Mouse (Mus musculus): Measurements from ENCODE around the gene Med28.
A peak's percentile ranks its signal among the peaks of the same experiment; 100 is the strongest.

The Med28 gene

DNA sequence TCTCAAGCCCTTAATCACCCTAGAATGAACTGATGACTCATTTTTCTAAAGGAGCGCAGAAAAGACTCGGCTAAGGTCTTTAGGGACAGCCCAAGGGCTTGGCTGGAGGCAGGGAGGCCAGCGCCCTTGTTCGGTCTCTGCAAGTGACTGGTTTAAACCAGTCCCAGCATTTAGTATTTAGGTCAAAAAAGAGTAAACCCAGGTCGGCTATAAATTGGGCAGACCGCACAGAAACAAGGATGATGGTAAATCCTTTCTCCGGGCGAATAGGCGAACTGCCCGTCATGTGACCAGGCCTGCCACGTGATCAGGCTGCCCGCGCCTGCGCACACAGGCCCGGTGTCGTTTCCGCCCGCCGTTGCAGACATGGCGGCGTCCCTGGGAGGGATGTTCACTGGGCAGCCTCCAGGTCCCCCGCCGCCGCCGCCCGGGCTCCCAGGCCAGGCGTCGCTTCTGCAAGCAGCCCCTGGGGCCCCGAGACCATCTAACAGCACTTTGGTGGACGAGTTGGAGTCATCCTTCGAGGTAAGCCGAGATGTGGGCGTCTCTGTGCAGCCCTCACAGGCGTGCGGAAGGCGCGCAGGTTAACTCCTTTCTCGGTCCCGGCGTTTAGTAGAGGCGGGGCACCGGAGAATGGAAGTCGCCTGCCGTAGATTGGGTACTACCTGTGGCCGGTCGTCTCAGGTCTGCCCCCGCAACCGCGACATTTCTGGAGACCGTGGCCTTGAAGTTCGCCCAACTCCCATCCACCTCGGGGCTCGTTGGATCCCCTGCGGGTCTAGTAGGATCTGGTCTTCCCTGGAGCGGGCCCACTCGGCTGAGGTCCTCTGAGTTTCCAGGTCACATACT is at the start of gene Med28:
Gene Med28, plus strand, starts transcription at position 270 of the 849 bp plus-strand sequence.
- DNase-seq (ENCODE audit: low read depth) = peak; percentile 72

DNA sequence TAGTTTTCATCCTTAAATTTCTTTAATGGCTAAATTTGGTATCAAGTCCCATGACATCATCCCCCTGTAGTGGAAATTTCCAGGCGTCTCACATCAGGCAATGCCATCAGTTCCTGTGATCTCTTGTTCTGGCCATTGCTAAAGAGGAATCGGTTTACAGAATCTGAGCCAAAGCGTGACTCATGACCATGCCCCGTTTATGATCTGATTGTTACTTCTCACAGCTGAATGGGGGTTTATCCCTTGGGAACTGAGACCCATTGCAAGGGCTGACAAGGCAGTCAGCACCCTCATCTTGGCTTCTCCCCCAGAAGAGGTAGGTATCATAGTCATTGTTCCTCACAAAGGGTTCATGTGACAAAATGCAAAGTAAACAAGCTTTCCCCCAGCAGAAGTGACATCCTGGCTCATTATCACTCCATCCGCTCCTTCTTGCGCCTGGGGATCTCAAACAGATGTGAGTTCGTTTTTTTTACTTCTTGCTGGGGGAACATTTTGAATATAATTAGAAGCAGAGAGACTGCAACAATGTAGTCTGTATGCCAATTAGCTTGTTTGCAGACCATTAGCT is 47.1 kb upstream of the Med28 start:
- no peak for DNase-seq (ENCODE audit: low read depth)

GRCm38 (mm10) chr5:45473521-45473920 is 46.5 kb upstream of the Med28 start:
- DNase-seq (ENCODE audit: low read depth) = no peak

GRCm38 (mm10) chr5:45474215-45474614 is 45.8 kb upstream of the Med28 start:
- peak; percentile 57 for DNase-seq (ENCODE audit: low read depth)

- DNase-seq (ENCODE audit: low read depth) = no peak
Measured at GRCm38 (mm10) chr5:45474758-45475157, 45.3 kb upstream of the Med28 start.

GRCm38 (mm10) chr5:45475771-45476170 is 44.3 kb upstream of the Med28 start:
- DNase-seq (ENCODE audit: low read depth) = no peak

DNA sequence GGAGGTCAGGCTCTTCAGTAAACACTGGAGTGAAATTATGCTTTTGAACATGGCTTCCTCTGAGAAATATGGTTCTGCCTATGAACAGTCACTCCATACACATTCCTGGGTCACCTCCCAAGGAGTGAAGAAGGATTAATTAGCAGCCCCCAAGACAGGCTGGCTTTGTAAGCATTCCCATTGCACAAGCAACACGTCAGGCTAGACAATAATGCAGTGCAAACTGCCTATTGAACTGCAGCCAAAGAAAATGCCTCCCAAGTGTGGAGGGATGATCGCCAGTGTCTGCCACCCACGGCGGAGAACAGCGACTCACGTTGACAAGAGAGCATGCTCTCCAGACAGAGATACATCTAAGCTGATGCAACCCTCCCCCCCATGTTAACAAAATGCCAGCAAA is 43.7 kb upstream of the Med28 start:
- no peak for DNase-seq (ENCODE audit: low read depth)

DNA sequence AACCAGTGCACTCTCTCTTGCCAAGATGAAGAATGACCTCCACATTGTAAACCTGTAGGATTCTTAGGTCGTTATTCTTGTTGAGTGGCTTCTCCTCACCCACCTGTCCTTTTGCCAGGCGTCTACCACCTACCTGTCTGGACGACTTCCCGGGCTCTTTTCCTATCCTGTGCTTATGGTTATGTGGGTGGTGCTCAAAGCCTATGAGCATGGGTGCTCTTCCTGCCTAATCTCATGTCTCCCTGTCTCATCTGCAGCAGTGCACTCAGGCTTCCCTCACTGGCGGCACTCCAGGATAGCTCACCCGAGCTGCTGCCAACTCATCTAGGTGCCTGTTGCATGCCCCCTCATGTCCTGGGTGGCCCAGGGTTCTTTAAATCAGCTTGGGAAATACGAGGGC is 42.4 kb upstream of the Med28 start:
- no peak for DNase-seq (ENCODE audit: low read depth)

- DNase-seq (ENCODE audit: low read depth) = no peak
Measured at GRCm38 (mm10) chr5:45480066-45480465, 40.0 kb upstream of the Med28 start.

- DNase-seq (ENCODE audit: low read depth) = no peak
Measured at GRCm38 (mm10) chr5:45481125-45481524, 38.9 kb upstream of the Med28 start.

DNA sequence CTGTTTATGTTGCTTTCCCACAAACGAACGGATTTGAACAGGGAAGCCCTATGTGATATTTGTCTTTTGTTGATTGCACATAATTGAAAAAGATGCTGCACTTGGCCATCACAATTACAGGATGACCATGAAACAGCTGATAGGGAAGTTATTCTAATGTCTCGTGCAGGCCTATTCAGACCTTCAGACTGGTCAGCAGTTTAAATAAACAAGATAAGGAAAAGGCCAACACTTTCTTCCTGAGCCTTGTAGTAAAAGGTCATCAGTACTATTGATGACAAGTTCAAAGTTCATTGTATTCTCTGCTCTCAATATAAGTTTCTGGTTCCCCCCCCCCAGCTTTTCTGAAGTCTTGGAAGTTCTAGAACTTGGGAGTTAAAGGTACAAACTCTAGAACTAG is 37.4 kb upstream of the Med28 start:
- DNase-seq (ENCODE audit: low read depth) = no peak

DNA sequence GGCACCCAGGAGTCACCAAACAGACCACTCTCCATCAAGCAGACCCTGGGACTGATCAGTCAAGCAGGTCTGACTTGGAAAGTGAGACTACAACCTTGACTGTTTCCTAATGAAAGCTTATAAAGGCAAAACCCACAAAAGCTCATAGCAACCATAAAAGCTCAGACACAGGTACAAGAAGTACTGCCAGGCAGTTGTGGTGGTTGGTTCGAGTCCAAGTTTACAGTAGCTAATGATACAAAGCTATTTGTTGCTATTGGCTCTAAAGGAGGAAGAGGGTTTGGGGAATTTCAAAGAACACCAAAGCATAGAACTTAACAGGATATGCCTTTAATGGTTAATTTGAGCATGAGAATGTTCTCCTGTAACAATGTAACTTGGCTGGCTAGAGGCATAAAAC is 36.4 kb upstream of the Med28 start:
- DNase-seq (ENCODE audit: low read depth) = no peak

GRCm38 (mm10) chr5:45491776-45492175 is 28.3 kb upstream of the Med28 start:
- DNase-seq (ENCODE audit: low read depth) = no peak

DNA sequence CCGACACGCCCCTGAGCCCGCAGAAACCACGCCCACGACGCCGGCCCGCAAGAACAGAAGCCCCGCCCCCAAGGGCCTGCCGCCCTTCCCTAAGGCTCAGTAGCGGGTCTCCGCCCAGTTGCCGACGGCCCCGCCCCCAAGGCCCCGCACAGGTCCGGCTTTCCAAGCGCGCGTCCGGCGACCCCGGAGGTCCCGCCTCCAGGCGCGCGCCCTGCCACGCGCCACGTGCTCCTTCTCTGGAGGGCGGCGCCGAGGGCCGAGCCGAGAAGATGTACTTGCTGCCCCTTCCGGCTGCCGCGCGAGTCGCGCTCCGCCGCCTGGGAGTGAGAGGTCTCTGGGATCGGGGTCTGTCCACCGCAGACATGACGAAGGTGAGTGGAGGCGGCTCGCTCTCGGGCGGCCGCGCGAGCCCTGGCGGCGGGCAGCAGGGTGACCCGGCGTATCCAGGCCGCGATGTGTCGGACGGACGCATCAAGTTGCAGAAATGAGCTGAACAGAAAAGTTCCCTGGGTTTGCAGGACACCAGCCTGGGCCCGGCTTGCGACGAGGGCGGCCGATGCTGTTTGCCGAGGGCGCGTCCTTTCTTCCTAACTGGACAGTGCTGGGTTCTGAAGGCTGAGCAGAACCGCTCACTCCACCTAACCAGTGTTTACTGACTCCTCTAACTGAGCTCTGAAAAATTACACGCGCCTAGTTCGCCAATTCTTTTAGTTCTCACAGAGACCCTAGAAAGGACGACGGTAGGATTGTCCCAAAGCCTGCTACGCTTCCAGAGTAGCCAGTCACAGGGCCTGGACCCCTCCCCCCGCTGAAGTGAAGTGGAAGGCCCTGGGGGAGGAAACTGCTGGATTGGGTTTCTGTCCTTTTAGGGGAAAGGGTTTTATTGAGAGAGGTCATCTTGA is 26.6 kb upstream of the Med28 start, which contains the start of gene Lap3:
Gene Lap3, plus strand, starts transcription at position 184 of the 902 bp plus-strand sequence.
- DNase-seq (ENCODE audit: low read depth) = peak; percentile 90

DNA sequence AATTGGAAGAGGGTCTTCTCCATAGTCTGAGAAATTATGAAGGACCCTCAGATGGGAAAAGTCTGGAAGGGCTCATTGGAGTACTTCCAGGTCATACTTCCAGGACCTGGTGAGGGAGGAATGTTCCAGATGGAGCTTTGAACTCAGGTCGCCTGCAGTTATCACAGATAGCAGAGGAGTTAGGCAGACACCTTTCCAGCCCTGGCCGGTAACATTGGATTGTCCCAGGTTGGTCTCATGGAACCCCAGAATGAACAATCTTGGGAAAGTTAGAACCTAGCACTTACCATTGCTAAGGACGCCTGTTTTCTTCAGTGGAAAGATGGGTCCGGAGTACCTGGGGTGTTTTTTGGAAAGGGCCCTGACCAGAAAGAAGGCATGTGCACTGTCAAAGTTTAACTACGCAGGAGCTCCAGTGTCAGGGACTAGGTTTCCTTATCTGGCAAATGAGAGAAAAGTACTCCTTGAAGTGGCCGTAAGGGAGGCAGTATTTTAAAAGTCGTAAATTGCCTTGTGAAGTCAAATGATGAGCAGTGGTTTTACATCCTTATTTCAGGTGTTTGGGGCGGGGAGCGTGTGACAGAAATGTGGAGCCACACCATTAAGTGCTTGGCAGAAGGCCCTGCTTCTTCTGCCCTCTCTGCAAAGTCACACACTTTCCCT is 25.8 kb upstream of the Med28 start:
- no peak for DNase-seq (ENCODE audit: low read depth)

DNA sequence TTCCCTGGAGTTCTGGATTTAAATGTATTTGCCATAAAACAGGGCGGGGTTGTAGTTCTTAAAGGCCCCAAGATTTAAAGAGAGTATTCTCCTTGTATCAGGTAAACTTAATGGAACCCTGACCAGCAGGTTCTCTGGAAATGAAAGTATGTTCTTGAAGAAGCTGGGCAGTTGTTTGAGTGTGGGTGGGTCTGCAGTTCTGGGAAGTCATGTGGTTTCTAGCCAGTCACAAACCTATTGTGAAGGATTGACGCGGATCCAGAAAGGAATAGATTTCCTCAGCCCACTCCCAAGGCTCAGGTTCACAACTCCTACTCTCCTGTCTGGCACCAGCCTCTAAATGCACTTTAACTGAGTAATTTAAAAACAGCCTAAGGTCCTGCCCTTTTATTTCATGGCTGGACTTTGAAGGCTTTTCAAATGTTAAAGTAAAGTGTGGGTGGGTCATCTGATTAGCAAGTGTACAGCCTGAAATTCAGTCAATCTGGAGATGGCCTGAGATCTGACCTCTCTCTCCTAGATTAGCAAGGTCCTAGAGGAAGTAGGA is 24.5 kb upstream of the Med28 start:
- DNase-seq (ENCODE audit: low read depth) = no peak

DNA sequence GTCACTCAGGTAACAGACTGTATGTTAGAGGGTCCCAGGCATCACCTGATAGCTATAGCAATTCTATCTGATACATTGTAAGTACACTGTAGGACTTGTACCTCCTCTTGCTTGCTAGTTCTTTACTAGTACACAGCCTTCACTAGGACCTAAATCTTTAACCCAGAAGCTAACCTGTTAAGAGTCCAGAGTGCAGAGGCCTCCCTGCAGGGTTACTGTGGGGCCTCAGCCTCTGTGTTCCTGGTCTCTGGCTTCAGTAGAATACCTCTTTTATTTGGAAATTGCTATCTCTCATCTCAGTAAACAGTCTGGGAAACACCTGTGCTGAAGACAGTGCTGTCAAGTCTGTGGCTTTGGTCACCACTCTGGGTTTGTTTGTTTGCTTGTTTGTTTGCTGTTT is 24.0 kb upstream of the Med28 start:
- DNase-seq (ENCODE audit: low read depth) = no peak

- DNase-seq (ENCODE audit: low read depth) = no peak
Measured at GRCm38 (mm10) chr5:45496479-45496878, 23.6 kb upstream of the Med28 start.

GRCm38 (mm10) chr5:45496930-45497550 is 23.0 kb upstream of the Med28 start:
- peak; percentile 57 for DNase-seq (ENCODE audit: low read depth)

DNA sequence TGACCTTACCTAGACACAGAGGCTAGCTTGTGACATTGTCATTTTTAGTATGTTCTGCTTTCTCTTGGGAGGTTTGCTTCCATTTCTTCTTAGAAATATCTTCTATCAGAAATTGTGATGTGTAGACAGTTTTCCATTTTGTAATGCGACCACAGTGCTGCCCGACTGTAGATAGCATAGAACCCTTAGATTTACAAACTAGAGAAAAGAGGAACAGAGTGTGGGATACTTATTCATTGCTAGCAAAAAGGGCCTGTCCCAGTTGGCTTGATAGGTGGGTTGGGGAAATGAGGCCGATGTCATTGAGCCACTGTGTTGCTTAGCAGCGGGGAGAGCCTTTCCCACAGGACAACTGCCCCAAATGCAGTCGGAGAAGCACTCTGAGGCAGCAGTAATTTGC is 22.5 kb upstream of the Med28 start:
- no peak for DNase-seq (ENCODE audit: low read depth)

- no peak for DNase-seq (ENCODE audit: low read depth)
Measured at GRCm38 (mm10) chr5:45510071-45510470, 10.0 kb upstream of the Med28 start.

Measured in fibroblast of lung, adult 2 months (primary cell).